Mouse (Mus musculus) right cerebral cortex, postnatal 14 days (tissue): ENCODE measurements at regions not wholly inside any gene's neighbourhood (a gene's known extent, or its start where the extent isn't known, plus 50 kb on each side); places are given as distances from the start of the nearest gene placed in this dataset.

Experiments
- DNase-seq: peaks from one replicate; pipeline ENCODE4 v3.0.0; 2022

DNA sequence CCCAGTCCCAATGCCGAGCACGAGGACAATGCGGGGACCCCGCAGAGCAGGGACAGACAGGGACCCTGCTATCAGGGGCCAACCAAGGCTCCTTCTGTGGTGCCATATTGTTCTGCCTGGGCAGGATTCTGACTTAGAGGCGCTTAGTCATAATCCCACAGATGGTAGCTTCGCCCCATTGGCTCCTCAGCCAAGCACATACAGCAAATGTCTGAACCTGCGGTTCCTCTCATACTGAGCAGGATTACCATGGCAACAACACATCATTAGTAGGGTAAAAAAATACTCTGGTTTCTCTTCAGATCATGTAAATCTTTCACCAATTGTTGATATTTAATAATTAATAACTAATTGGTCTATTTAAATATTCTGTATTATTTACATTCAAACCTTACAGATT is 2140.3 kb upstream of the Cdh20 start:
- DNase-seq = peak; percentile 86

DNA sequence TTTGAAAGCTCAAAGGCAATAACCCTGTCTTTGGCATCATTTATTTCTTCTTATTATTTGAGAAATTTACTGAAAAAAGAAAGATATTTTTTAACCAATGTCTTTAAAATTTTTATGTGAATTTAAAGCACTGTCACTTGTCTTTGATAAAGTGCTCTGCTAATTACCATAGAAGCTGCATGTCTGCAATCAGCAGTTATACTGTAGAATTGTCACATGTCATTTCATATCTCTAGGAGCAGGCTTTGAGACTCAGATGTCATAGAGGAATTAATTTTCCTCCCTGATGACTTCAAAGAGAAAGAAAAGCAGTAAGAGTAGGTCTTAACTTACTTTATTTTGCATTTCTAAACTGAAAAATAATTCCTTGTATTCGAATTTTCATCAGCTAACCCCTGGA is 2123.9 kb upstream of the Cdh20 start:
- no peak for DNase-seq

DNA sequence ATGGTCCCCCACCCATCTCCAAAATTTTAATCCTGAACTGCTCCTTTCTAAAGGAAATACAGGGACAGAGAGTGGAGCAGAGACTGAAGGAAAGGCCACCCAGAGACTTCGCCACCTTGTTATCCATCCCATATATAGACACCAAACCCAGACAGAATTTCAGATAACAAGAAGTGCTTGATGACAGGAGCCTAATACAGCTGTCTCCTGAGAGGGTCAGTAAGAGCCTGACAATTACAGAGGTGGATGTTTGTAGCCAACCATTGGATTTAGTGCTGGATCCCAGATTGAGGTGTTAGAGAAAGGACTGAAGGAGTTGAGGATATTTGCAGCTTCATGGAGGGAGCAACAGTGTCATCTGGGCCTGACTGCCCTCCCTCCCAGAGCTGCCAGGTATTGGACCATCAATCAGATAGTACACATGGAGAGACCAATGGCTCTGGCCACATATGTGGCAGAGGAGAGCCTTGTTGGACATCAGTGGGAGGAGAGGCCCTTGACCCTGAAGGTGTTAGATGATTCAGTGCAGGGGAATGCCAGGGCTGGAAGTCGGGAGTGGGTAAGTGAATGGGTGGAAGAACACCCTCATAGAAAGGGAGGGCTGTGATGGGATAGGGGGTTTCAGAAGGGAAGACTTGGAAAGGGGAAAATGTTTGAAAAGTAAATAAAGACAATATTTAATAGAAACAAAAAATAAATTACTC is 2080.8 kb upstream of the Cdh20 start:
- DNase-seq = no peak

DNA sequence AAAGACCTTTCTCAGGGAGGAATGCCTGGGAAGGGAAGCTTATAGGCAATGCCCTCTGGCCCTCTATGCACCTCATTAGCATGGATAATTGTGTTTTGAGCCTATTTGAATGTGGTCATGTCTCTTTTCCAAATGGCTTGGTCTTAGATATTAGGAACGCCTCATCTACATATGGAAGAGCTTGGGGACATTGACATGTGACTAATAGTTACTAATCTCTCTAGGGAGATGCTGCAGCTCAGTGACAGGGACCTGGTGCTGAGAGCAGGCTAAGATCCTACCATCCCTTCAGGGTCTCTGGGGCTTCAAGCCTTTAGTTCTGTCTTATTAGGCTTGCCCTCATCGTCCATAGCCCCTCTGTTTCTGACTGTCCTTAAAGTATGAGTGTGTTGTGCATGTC is 2051.9 kb upstream of the Cdh20 start:
- no peak for DNase-seq

DNA sequence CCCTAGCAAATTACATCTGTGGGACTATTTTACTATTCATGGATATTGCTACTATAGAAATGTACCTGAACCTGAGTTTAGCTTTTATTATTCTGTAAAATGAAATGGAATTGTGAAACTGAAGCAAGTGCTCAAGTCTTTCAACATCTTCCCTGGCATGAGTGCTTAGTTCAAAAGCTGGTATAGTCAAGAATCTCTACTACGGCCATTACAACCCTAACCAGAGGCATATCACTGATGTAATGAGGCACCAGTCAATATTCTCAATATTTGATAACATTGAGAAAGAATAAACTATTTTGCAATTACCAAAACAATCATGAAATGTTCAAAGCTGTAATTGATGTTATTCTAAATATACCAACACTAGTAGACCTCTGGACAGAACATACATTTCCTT is 2034.3 kb upstream of the Cdh20 start:
- no peak for DNase-seq

DNA sequence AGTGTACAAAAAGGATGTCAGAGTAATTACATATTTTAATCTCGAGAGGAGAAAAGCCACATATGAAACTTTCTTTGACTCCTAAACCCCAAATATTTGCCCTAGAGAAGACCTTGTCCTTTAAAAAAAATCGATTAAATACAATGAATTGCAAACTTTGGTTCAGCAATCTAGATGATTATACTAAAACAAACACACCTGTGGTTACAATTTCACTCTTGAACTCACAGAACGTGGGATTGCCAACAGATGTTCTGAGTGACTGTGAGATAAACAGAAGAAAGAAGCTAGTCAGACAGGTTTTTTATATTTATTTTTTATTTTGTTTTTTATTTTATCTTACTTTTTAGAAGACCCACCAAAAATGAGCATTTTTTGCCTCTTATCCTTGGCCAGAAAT is 2032.9 kb upstream of the Cdh20 start:
- no peak for DNase-seq

DNA sequence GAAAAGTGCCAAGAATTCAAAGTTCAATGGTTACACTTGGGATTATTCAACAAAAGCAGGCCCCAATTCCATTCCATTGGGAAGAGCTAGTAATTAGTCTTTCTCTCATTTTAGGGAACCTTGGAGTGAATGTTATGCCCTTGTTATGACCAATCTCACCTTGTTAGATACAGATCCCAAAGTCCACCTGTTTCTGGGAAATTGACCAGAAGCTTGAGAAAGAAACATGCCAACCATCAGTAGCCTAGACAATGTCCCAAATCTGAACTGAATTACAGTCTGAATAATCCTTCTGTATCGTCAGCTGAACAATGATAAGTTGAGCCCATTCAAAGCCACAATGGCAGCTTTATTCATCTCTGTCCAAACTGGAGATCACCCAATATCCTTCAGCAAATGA is 2010.4 kb upstream of the Cdh20 start:
- no peak for DNase-seq
